Mouse (Mus musculus): Measurements from ENCODE around the gene Tmprss11a.

DNA sequence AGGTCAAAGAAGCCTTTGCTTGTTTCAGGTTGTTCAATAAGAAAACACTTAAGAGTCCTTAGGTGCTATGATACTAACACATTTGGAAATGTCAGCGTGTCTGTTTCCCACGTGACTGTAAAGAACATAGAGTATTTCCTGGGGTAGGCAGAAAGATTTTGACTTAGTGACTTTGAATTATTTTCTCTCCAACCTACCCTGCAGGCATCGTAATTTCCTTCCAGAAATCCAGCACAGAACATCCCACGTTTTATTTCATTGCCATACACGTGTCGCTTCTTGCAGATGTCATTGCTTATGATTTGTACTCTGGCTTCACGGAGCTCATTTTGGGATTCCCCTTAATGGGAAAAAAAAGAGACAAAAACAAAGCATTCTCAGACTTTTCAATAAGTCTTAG, 54.5 kb downstream of the Tmprss11a start:
- TF ChIP-seq POLR2A (IDR thresholded peaks at IDR 0.05; ENCODE audit: borderline replicate concordance, insufficient read depth, low read length) (no peak), CTCF (IDR thresholded peaks at IDR 0.05; ENCODE audit: borderline replicate concordance, insufficient read depth, low read depth, low read length) (no peak)
